Mouse (Mus musculus) forelimb bud, embryonic 11.5 days (tissue): ENCODE measurements around the gene Rnf227.
A peak's percentile ranks its signal among the peaks of the same experiment; 100 is the strongest.
"Not testable (repeated sequence)": the region's sequence is repeated elsewhere in the genome, so short reads cannot be mapped to it uniquely, and the experiment has no call there.

ENCODE experiments used
- DNase-seq: peaks from one replicate; pipeline ENCODE4 v3.0.0-alpha.2; 2012; ENCODE audit warnings: low read depth, low spot score

Rnf227 gene

GRCm38 (mm10) chr11:69340161-69341131 lies at the start of gene Rnf227:
Gene Rnf227 (plus strand): TSS chr11:69340461.
- peak; percentile 78 for DNase-seq

- DNase-seq = no peak
Measured at GRCm38 (mm10) chr11:69291111-69291510, 49.1 kb upstream of the Rnf227 start.

GRCm38 (mm10) chr11:69295286-69295685 lies 45.0 kb upstream of the Rnf227 start:
- DNase-seq = no peak

GRCm38 (mm10) chr11:69297799-69298198 lies 42.5 kb upstream of the Rnf227 start:
- no peak for DNase-seq

GRCm38 (mm10) chr11:69298231-69298630 lies 42.0 kb upstream of the Rnf227 start:
- no peak for DNase-seq

GRCm38 (mm10) chr11:69302817-69303216 lies 37.4 kb upstream of the Rnf227 start:
- no peak for DNase-seq

- no peak for DNase-seq
Measured at GRCm38 (mm10) chr11:69305291-69305690, 35.0 kb upstream of the Rnf227 start.

- DNase-seq = no peak
Measured at GRCm38 (mm10) chr11:69306039-69306438, 34.2 kb upstream of the Rnf227 start.

GRCm38 (mm10) chr11:69311266-69311665 lies 29.0 kb upstream of the Rnf227 start:
- DNase-seq = no peak

- no peak for DNase-seq
Measured at GRCm38 (mm10) chr11:69316361-69316760, 23.9 kb upstream of the Rnf227 start.

- not testable (repeated sequence) for DNase-seq
Measured at GRCm38 (mm10) chr11:69318000-69318399, 22.3 kb upstream of the Rnf227 start.

- no peak for DNase-seq
Measured at GRCm38 (mm10) chr11:69321580-69321979, 18.7 kb upstream of the Rnf227 start.

GRCm38 (mm10) chr11:69322010-69322409 lies 18.3 kb upstream of the Rnf227 start:
- no peak for DNase-seq

- DNase-seq = no peak
Measured at GRCm38 (mm10) chr11:69322693-69323471, 17.4 kb upstream of the Rnf227 start.

GRCm38 (mm10) chr11:69323667-69324111 lies 16.6 kb upstream of the Rnf227 start, which contains the start of the genes Cntrob and Trappc1:
Gene Cntrob (minus strand): TSS chr11:69323775.
Gene Trappc1 (plus strand): TSS chr11:69323980.
- peak; percentile 99 for DNase-seq

- no peak for DNase-seq
Measured at GRCm38 (mm10) chr11:69324749-69325148, 15.5 kb upstream of the Rnf227 start.

GRCm38 (mm10) chr11:69325628-69326407 lies 14.4 kb upstream of the Rnf227 start, which contains the start of gene Kcnab3:
Gene Kcnab3 (plus strand): TSS chr11:69326258.
- DNase-seq = peak; percentile 71

- DNase-seq = no peak
Measured at GRCm38 (mm10) chr11:69326408-69327156, 13.7 kb upstream of the Rnf227 start.

- DNase-seq = no peak
Measured at GRCm38 (mm10) chr11:69327157-69327442, 13.2 kb upstream of the Rnf227 start.

GRCm38 (mm10) chr11:69327648-69328047 lies 12.6 kb upstream of the Rnf227 start:
- no peak for DNase-seq

GRCm38 (mm10) chr11:69328517-69328916 lies 11.7 kb upstream of the Rnf227 start:
- no peak for DNase-seq
